Mouse (Mus musculus) midbrain, embryonic 10.5 days (tissue): ENCODE data around the gene Irf4. TPM values are rescaled to one million over a fixed set of nuclear protein-coding genes. Genes with fewer than 3 reads are reported as not detected.

Source experiments
- DNase-seq: peaks from one replicate; pipeline ENCODE4 v3.0.0-alpha.2; 2017; ENCODE audit warnings: low spot score
- H3K27ac ChIP-seq: fragments of 300-500 bp; sonication (generic); replicated peaks from 2 replicates; pipeline ENCODE4 v1.5.1; 2016; ENCODE audit warnings: mild to moderate bottlenecking
- H3K27me3 ChIP-seq: fragments of 300-500 bp; sonication (generic); 2 replicates; pipeline ENCODE4 v1.6.1; 2016; ENCODE audit warnings: low read depth, mild to moderate bottlenecking; ENCODE audit not compliant: poor library complexity, severe bottlenecking
- H3K36me3 ChIP-seq: fragments of 300-500 bp; sonication (generic); 2 replicates; pipeline ENCODE4 v1.6.1; 2016; ENCODE audit warnings: mild to moderate bottlenecking, moderate library complexity
- H3K4me1 ChIP-seq: fragments of 300-500 bp; sonication (generic); 2 replicates; pipeline ENCODE4 v1.6.1; 2016
- H3K4me3 ChIP-seq: fragments of 300-500 bp; sonication (generic); 2 replicates; pipeline ENCODE4 v1.5.1; 2016; ENCODE audit warnings: mild to moderate bottlenecking, moderate library complexity
- H3K9me3 ChIP-seq: fragments of 300-500 bp; sonication (generic); replicated peaks from 2 replicates; pipeline ENCODE4 v1.6.1; 2016; ENCODE audit warnings: mild to moderate bottlenecking
- WGBS: fragments of 180-500 bp; shearing (Covaris S2); methylation state at CpG from one replicate; pipeline ENCODE4 v1.1.7; 2016; 5-methylcytosine and 5-hydroxymethylcytosine counted together
- polyA plus RNA-seq: library from polyadenylated mRNA; unstranded; fragments of >200 nt; fragmentation: Nextera tagmentation; extraction: Ambion mirVana; gene quantifications from 2 replicates; pipeline ENCODE4 v1.2.1, GENCODE M21; 2016

Gene Irf4
- polyA plus RNA-seq, 1 experiment from 2014 or later: not detected

DNA sequence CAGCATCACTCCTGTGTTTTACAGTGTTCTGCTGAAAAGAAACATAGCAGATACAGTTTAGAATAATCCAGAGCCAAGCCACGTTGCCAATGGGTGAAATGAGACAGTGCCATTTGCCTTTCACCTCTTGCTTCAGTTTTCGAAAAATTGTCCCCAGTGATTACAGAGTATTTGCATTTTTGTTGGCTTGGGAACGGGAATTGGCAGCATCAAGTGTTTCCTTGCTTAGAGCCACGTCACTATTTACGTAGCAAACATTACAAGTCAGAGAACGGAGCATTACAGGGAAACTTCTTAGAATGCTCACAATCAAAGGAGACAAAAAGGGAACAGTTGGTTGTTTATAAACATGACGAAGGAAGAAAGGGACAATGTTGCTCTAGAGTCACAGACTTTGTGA lies 3.9 kb upstream of the Irf4 start:
- peaks cover 16% of the 10 kb centered on the region for H3K4me1 ChIP-seq
- WGBS: 85% methylated on average over 7 of the region's 7 CpGs
- H3K36me3 ChIP-seq: no peaks in the 10 kb centered on the region
- H3K9me3 ChIP-seq: no peaks in the 10 kb centered on the region
- no peak overlapping the region for H3K27ac ChIP-seq
- H3K27me3 ChIP-seq: peaks cover 50% of the 10 kb centered on the region
- H3K4me3 ChIP-seq: no peak overlapping the region
- DNase-seq: no peak

DNA sequence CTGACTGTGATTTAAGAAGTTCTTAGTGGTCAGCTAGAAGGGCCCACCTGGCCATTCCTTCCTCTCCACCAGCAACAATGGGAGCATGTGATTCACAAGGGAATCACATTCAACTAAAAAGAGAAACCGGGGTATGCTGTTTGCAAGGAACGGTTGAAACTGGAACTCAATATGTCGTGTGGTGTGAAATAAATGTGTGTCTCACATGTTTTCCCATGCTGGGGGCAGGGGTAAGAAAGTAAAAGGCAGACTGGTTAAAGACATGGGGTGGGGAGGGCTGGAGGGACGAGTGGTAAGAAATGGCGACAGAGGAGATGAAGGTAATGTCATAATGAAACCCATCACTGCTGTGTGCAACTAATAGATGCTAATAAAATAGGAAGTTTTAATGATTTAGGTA lies 2.0 kb upstream of the Irf4 start:
- WGBS: 80% methylated on average over 5 of the region's 5 CpGs
- DNase-seq: no peak

DNA sequence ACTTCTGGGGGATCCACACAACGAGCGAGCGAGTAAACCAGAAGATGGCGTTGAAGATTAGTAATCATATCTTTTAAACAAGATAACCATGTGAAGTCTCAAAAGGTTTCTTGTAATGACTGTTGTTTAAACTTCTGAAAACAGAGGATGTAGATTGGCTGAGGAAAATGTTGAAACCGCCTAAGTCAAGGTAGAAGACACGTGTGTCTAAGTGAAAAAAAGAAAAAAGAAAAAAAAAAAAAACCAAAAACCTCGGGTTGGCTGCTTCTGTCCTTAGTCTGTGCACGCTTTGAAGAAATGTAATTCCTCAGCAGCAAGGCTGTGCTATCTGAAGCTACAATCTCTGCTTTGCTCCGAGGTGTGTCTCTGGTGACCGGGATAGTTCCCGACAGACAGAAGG lies 1.5 kb upstream of the Irf4 start:
- no peak for DNase-seq
- WGBS: 80% methylated on average over 11 of the region's 11 CpGs
- Histone ChIP-seq H3K27ac (no peak overlapping the region), H3K4me3 (no peak overlapping the region), H3K27me3 (peaks cover 74% of the 10 kb centered on the region), H3K9me3 (no peaks in the 10 kb centered on the region), H3K4me1 (peaks cover 25% of the 10 kb centered on the region), H3K36me3 (no peaks in the 10 kb centered on the region)

More for the DNA sequence above, 2.0 kb upstream of the Irf4 start:
- peaks cover 25% of the 10 kb centered on the region for H3K4me1 ChIP-seq
- H3K4me3 ChIP-seq: no peak overlapping the region
- no peaks in the 10 kb centered on the region for H3K9me3 ChIP-seq
- no peak overlapping the region for H3K27ac ChIP-seq
- no peaks in the 10 kb centered on the region for H3K36me3 ChIP-seq
- peaks cover 69% of the 10 kb centered on the region for H3K27me3 ChIP-seq

DNA sequence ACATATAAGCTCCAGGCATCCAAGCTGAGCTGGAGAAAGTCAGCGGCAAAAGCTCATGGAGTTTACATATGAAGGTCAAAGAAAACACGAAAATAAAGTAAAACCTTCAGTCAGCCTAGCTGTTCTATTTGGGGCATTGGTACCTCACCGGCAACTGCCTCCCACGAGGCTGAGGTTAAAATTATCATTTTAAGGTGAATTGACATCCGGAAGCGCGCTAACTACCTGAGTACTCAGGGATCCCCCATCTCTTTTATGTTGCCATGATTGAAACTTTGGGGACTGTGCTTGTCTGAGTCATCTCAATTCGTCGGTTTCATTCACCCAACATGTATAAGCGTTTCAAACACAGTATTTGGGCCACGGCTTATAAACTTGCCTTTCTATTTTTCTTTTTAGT lies 705 bp upstream of the Irf4 start:
- peaks cover 25% of the 10 kb centered on the region for H3K4me1 ChIP-seq
- H3K36me3 ChIP-seq: no peaks in the 10 kb centered on the region
- H3K4me3 ChIP-seq: peak overlapping the region; percentile 59; the same call in 1 of the 2 replicates
- no peak overlapping the region for H3K27ac ChIP-seq
- H3K27me3 ChIP-seq: peaks cover 82% of the 10 kb centered on the region
- 56% methylated on average over 11 of the region's 11 CpGs for WGBS
- DNase-seq: no peak
- no peaks in the 10 kb centered on the region for H3K9me3 ChIP-seq

DNA sequence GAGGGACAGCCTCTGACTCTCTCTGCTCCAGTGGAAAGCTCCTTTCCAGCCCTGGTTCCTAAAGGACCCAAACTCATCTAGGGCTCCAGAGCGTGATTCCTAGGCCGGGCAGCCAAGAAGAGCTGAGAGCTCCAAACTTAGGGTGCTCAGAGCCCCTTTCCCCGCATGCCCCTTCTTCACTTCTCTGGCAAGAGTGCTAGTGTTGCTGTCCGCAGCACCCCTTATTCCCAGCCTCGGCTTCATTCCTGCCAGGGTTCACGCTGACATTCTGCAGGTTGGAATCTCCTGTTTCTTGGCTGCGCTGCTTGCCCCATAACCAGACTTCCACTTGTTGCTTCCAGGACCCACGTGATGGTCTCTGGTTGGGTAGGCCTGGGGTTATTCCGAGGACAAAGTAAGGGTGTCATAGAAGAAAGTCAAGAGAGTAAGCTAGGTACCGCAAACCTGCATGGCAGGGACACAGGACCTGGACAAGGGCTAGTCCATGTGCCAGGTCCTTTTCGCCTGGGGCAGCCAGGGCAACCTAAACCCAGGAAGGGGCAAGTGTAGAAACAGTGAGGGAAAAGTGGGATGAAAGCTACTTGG lies 623 bp downstream of the Irf4 start:
- 4% methylated on average over 11 of the region's 11 CpGs for WGBS
- Histone ChIP-seq H3K9me3 (no peaks in the 10 kb centered on the region), H3K4me1 (peaks cover 25% of the 10 kb centered on the region), H3K4me3 (peak overlapping the region; percentile 59), H3K36me3 (no peaks in the 10 kb centered on the region), H3K27ac (no peak overlapping the region), H3K27me3 (peaks cover 79% of the 10 kb centered on the region)
- DNase-seq: peak; percentile 43

DNA sequence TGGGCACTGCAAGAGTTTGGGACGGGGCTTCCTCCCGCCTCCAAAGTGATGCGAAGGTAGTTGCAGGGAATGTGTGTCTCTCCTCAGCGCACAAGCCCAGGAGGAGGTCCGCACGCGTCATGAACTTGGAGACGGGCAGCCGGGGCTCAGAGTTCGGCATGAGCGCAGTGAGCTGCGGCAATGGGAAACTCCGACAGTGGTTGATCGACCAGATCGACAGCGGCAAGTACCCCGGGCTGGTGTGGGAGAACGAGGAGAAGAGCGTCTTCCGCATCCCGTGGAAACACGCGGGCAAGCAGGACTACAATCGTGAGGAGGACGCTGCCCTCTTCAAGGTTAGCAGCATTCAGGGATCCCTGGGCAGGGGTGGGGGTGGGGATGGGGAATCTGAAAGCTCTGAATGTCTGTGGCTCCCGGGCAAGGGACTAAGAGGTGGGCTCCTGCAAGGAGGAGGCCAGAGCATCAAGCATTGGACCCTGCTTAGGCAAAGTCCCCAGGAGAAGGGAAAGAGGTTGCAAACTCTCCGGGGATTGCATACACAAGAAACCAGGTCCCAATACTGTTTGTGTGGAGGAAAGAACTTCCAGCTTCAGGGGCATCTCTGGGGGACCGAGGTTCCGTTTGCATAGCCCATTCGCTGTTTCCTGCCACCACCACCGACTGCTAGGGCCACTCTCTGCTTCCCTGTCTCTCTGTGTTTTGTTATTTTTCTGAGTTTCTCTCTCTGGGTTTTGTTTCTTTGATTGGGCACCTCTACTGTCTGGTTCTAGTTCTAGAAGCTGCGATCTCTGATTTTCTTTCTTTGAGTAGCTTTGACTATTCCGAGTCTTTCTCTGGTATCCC lies 1.7 kb downstream of the Irf4 start:
- Histone ChIP-seq H3K4me1 (peaks cover 25% of the 10 kb centered on the region), H3K36me3 (no peaks in the 10 kb centered on the region), H3K27me3 (peaks cover 80% of the 10 kb centered on the region), H3K9me3 (no peaks in the 10 kb centered on the region), H3K4me3 (peak overlapping the region; percentile 59), H3K27ac (no peak overlapping the region)
- peak; percentile 56 for DNase-seq
- 2% methylated on average over 33 of the region's 33 CpGs for WGBS

DNA sequence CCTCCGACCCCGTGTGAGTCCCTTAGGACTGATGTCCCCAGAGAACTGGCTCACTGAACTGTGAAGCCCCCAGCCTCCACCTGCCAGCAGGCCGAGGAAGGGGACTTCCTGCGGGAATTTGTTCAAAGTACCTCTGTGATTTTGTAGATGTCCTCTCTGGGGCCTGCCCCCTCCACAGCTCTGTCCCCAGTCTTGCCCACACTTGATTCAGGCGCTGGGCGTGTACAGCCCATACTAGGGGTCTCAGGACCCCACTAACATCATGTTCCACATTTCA lies 2.2 kb downstream of the Irf4 start:
- Histone ChIP-seq H3K27me3 (peaks cover 76% of the 10 kb centered on the region), H3K9me3 (no peaks in the 10 kb centered on the region), H3K4me3 (peak overlapping the region; percentile 59; the same call in 1 of the 2 replicates), H3K36me3 (no peaks in the 10 kb centered on the region), H3K27ac (no peak overlapping the region), H3K4me1 (peaks cover 25% of the 10 kb centered on the region)
- 21% methylated on average over 6 of the region's 6 CpGs for WGBS
- no peak for DNase-seq

DNA sequence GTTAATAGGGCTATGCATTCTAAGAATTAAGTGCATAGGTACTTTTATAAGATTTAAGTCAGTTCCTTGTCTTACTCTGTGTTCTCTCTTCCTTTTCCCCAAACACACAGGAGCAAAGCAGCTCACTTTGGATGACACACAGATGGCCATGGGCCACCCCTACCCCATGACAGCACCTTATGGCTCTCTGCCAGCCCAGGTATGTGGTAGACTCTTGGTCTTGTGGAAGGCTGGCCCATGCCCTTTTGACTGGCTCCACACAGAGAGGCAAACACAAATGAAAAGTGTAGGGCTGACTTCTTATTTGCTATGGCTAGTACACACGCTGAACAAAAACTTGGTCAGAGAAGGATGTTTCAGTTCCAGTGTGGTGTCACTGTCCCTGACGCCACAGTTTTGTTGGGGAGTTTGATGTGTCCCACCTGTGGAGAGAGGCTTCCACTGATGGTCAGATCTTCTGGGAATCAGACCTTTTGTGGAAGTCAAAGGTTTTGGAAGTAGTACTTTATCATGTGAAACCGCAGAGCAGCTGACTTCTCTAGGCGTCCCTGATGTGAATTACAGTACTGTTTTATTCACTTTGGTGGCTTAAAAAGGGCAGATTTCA lies 3.7 kb downstream of the Irf4 start:
- Histone ChIP-seq H3K27ac (no peak overlapping the region), H3K36me3 (no peaks in the 10 kb centered on the region), H3K4me3 (no peak overlapping the region), H3K9me3 (no peaks in the 10 kb centered on the region), H3K4me1 (peaks cover 25% of the 10 kb centered on the region), H3K27me3 (peaks cover 63% of the 10 kb centered on the region)
- 87% methylated on average over 4 of the region's 4 CpGs for WGBS
- DNase-seq: no peak

DNA sequence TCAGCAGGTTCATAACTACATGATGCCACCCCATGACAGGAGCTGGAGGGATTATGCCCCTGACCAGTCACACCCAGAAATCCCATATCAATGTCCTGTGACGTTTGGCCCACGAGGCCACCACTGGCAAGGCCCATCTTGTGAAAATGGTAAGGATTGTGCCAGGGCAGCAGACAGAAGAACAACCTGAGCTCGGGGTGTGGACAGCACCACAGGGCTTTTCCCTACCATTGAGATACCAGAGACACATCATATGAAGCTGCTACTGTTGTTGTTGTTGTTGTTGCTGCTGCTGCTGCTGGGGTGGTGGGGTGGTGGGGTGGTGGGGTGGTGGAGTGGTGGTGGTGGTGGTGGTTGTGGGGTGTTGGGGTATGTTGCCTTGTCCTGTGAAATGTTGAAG lies 4.4 kb downstream of the Irf4 start:
- DNase-seq: no peak
- peaks cover 55% of the 10 kb centered on the region for H3K27me3 ChIP-seq
- H3K4me3 ChIP-seq: no peak overlapping the region
- H3K9me3 ChIP-seq: no peaks in the 10 kb centered on the region
- peaks cover 25% of the 10 kb centered on the region for H3K4me1 ChIP-seq
- no peaks in the 10 kb centered on the region for H3K36me3 ChIP-seq
- H3K27ac ChIP-seq: no peak overlapping the region
- WGBS: 87% methylated on average over 3 of the region's 3 CpGs

DNA sequence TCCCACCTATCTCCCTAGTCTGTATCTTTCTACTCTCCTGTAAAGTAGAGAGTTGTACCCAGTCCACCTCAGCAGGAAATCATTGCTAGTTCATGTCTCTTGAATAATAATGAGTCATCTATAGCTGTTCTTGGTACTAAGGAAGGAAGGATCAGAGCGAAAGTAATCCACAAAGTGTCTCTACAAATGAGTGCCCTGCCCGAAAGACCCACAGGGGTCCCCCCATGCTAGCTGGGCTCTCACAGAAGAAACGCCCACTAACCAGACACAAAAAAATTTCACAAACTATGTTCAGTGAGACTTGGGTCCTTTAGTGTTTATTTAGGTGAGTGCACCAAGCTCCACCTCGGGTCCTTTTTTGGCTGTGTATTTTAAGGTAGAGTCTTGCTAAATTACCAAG lies 5.0 kb downstream of the Irf4 start:
- DNase-seq: no peak
- 88% methylated on average over 4 of the region's 4 CpGs for WGBS
- Histone ChIP-seq H3K36me3 (no peaks in the 10 kb centered on the region), H3K27me3 (peaks cover 49% of the 10 kb centered on the region), H3K4me1 (peaks cover 19% of the 10 kb centered on the region), H3K27ac (no peak overlapping the region), H3K4me3 (no peak overlapping the region), H3K9me3 (no peaks in the 10 kb centered on the region)

DNA sequence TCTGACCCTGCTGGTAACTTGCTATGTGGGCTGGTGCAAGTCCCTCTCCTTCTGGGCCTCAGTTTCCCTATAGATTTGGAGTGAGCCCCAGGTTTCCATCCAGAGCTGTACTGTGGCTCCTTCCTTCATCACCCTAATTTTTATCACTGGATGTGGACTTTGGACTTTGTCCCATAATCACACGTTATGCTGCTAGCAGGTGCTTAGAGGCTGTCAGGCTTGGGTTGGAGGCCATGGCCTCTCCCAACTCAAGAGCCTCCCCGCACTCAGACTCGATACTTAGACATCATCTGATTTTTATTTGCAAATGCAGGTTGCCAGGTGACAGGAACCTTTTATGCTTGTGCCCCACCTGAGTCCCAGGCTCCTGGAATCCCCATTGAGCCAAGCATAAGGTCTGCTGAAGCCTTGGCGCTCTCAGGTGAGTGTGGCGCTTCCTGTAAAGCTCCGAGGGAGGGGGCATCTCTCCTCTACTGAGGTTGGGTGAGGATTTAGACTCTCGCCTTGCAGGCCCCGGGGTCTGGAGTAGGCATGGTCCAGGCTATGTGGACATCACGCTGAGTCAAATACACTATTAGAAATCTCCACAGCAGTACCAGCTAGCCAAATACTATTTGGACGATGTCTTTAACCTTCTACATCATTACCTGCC lies 5.9 kb downstream of the Irf4 start:
- H3K4me1 ChIP-seq: peaks cover 10% of the 10 kb centered on the region
- H3K4me3 ChIP-seq: no peak overlapping the region
- H3K27me3 ChIP-seq: peaks cover 40% of the 10 kb centered on the region
- no peaks in the 10 kb centered on the region for H3K9me3 ChIP-seq
- no peaks in the 10 kb centered on the region for H3K36me3 ChIP-seq
- 81% methylated on average over 10 of the region's 10 CpGs for WGBS
- no peak overlapping the region for H3K27ac ChIP-seq
- no peak for DNase-seq

DNA sequence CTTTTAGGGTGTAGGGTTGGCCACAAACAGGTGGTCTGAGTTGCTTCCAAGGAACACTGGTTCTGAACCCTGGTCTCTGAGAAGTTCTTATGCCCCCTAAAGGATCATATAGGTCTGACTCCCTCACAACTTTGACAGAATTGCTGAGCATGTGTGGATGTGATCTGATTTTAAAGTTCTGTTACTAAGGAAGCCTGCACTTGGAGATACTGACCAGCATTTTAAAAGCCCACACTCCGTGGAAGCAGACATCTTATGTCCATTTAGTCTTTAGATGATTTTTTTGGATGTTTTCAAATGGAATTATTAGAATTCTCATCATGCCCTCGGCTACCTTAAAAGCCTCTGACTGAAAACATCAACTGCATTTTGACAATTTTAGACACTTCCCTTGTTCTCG lies 6.6 kb downstream of the Irf4 start:
- H3K27me3 ChIP-seq: peaks cover 34% of the 10 kb centered on the region
- no peaks in the 10 kb centered on the region for H3K9me3 ChIP-seq
- H3K4me3 ChIP-seq: no peak overlapping the region
- no peak for DNase-seq
- no peaks in the 10 kb centered on the region for H3K36me3 ChIP-seq
- 77% methylated on average over 3 of the region's 3 CpGs for WGBS
- peaks cover 4% of the 10 kb centered on the region for H3K4me1 ChIP-seq
- no peak overlapping the region for H3K27ac ChIP-seq
